Mouse (Mus musculus): Measurements from ENCODE around the gene Btbd17. TPM values are rescaled to one million over a fixed set of nuclear protein-coding genes. Genes with fewer than 3 reads are reported as not detected.

Gene Btbd17
- polyA plus RNA-seq, 1 experiment from 2014 or later: not detected

- ATAC-seq (replicated peaks; ENCODE audit: extremely low read depth, insufficient read depth, low FRiP score): peak; percentile 60; the same call in 1 of the 2 replicates
- Histone ChIP-seq H3K4me2 (ENCODE audit: low read depth, low read length) (peak overlapping the region; percentile 66), H3K4me3 (ENCODE audit: low read length) (peak overlapping the region; percentile 47), H3K9ac (ENCODE audit: low read length) (peak overlapping the region; percentile 38; the same call in 1 of the 2 replicates), H3K4me1 (ENCODE audit: control insufficient read depth, insufficient read depth, low read length) (peaks cover 7% of the 10 kb centered on the region), H3K36me3 (ENCODE audit: control insufficient read depth, insufficient read depth) (no peaks in the 10 kb centered on the region), H3K9me3 (replicated peaks; ENCODE audit: control insufficient read depth, low read length) (no peaks in the 10 kb centered on the region), H3K27ac (ENCODE audit: low read length) (no peak overlapping the region), H3K27me3 (ENCODE audit: control insufficient read depth, insufficient read depth, low read length) (peaks cover 40% of the 10 kb centered on the region)
- WGBS: 3% methylated on average over 7 of the region's 7 CpGs
Measured at GRCm38 (mm10) chr11:114795231-114795746, 456 bp downstream of the Btbd17 start.

DNA sequence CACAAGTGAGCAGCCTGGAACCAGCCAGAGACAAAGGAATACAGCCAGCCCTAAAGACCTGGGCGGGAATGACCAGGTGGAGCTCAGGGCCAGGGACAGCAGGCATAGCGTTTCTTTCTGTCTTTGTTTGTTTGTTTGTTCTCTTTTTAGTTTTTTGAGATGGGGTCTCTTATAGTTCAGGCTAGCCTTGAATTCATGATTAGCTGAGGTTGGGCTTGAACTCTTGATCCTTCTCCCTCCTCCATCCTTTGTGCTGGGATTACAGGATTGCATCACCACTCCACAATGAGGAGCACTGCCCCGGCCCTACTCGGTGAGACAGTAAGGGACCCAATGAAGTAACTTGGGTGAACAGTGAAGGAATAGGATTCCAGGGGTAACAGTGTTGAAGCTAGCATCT lies 1.1 kb downstream of the Btbd17 start:
- H3K4me1 ChIP-seq (ENCODE audit: control insufficient read depth, insufficient read depth, low read length): peaks cover 7% of the 10 kb centered on the region
- no peak overlapping the region for H3K27ac ChIP-seq (ENCODE audit: low read length)
- H3K36me3 ChIP-seq (ENCODE audit: control insufficient read depth, insufficient read depth): no peaks in the 10 kb centered on the region
- 54% methylated on average over 4 of the region's 4 CpGs for WGBS
- no peak overlapping the region for H3K9ac ChIP-seq (ENCODE audit: low read length)
- no peak overlapping the region for H3K4me3 ChIP-seq (ENCODE audit: low read length)
- no peak for ATAC-seq (replicated peaks; ENCODE audit: extremely low read depth, insufficient read depth, low FRiP score)
- no peaks in the 10 kb centered on the region for H3K9me3 ChIP-seq (replicated peaks; ENCODE audit: control insufficient read depth, low read length)
- peaks cover 46% of the 10 kb centered on the region for H3K27me3 ChIP-seq (ENCODE audit: control insufficient read depth, insufficient read depth, low read length)
- H3K4me2 ChIP-seq (ENCODE audit: low read depth, low read length): no peak overlapping the region

DNA sequence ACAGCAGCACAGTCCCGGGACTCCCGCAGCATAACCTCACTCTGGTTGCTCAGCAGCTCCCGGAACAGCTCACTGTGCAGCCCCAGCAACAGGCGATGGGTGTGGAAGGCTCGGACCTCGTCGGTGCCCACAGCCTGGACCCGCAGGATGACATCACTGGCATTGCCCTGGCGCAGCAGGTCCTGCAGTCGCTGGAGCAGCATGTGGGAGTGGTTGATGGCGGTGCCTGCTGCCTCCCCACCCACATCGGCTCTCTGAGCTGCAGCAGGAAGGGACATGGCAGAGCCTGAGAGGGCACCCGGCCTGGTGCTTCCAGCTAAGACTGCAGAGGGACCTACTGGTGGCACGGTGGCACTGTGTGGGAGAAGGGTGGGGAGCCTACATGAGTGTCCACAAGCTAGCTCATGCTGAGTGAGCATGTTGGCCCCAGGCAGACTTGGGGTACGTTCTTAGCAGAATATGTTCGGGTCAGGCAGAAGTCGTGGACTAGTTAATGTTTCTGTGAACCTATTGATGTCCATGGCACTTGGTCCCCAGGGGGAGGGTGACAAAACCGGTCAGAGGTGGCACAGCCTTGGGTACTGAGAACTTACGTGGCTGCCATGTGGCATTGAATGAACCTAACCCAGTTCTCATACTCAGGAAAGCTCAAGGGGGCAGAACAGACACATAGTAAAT lies 1.7 kb downstream of the Btbd17 start:
- Histone ChIP-seq H3K4me1 (ENCODE audit: control insufficient read depth, insufficient read depth, low read length) (peaks cover 7% of the 10 kb centered on the region), H3K4me3 (ENCODE audit: low read length) (no peak overlapping the region), H3K27me3 (ENCODE audit: control insufficient read depth, insufficient read depth, low read length) (peaks cover 52% of the 10 kb centered on the region), H3K27ac (ENCODE audit: low read length) (no peak overlapping the region), H3K4me2 (ENCODE audit: low read depth, low read length) (no peak overlapping the region), H3K9me3 (replicated peaks; ENCODE audit: control insufficient read depth, low read length) (no peaks in the 10 kb centered on the region), H3K9ac (ENCODE audit: low read length) (no peak overlapping the region), H3K36me3 (ENCODE audit: control insufficient read depth, insufficient read depth) (no peaks in the 10 kb centered on the region)
- ATAC-seq (replicated peaks; ENCODE audit: extremely low read depth, insufficient read depth, low FRiP score): no peak
- WGBS: 53% methylated on average over 19 of the region's 19 CpGs

DNA sequence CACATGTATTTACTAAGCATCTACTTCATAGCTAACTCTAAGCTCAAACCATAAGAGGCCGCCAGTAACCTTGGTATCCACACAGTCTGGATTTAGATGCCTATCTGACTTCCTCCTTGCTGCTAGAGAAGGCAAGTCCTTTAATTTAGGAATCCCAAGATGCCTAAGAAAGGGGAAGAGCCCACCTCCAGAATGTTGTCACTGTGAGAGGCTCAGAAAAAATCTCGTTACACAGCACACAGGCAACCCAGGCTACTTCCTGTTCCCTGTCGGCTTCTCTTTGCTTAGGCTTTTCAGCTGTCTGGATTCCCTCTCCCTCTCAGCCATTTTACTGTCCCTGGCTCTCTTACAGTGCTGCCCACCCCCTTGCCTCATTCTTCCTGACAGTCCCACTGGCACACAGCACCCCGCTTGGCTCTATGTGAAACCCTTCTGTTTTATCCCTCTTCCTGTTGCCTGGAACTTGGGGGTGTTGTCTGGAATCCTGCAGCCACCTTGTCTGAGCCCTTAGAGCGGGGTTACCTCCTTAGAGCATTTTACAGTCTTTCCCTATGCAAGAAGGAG lies 2.7 kb downstream of the Btbd17 start:
- ATAC-seq (replicated peaks; ENCODE audit: extremely low read depth, insufficient read depth, low FRiP score): no peak
- H3K9me3 ChIP-seq (replicated peaks; ENCODE audit: control insufficient read depth, low read length): no peaks in the 10 kb centered on the region
- no peak overlapping the region for H3K9ac ChIP-seq (ENCODE audit: low read length)
- H3K27ac ChIP-seq (ENCODE audit: low read length): no peak overlapping the region
- no peak overlapping the region for H3K4me2 ChIP-seq (ENCODE audit: low read depth, low read length)
- WGBS: 44% methylated on average over 5 of the region's 5 CpGs
- no peak overlapping the region for H3K4me3 ChIP-seq (ENCODE audit: low read length)
- no peaks in the 10 kb centered on the region for H3K36me3 ChIP-seq (ENCODE audit: control insufficient read depth, insufficient read depth)
- H3K27me3 ChIP-seq (ENCODE audit: control insufficient read depth, insufficient read depth, low read length): peaks cover 60% of the 10 kb centered on the region
- H3K4me1 ChIP-seq (ENCODE audit: control insufficient read depth, insufficient read depth, low read length): peaks cover 7% of the 10 kb centered on the region

GRCm38 (mm10) chr11:114791891-114792411 lies 3.8 kb downstream of the Btbd17 start:
- Histone ChIP-seq H3K9me3 (replicated peaks; ENCODE audit: control insufficient read depth, low read length) (no peaks in the 10 kb centered on the region), H3K4me3 (ENCODE audit: low read length) (peak overlapping the region; percentile 41), H3K27me3 (ENCODE audit: control insufficient read depth, insufficient read depth, low read length) (peaks cover 70% of the 10 kb centered on the region), H3K27ac (ENCODE audit: low read length) (no peak overlapping the region), H3K4me2 (ENCODE audit: low read depth, low read length) (peak overlapping the region; percentile 67), H3K4me1 (ENCODE audit: control insufficient read depth, insufficient read depth, low read length) (peaks cover 7% of the 10 kb centered on the region), H3K36me3 (ENCODE audit: control insufficient read depth, insufficient read depth) (no peaks in the 10 kb centered on the region), H3K9ac (ENCODE audit: low read length) (no peak overlapping the region; the same call in 1 of the 2 replicates)
- 1% methylated on average over 58 of the region's 59 CpGs for WGBS
- ATAC-seq (replicated peaks; ENCODE audit: extremely low read depth, insufficient read depth, low FRiP score): no peak

- H3K4me2 ChIP-seq (ENCODE audit: low read depth, low read length): peak overlapping the region; percentile 67
- no peaks in the 10 kb centered on the region for H3K36me3 ChIP-seq (ENCODE audit: control insufficient read depth, insufficient read depth)
- H3K4me1 ChIP-seq (ENCODE audit: control insufficient read depth, insufficient read depth, low read length): peaks cover 9% of the 10 kb centered on the region
- H3K27ac ChIP-seq (ENCODE audit: low read length): no peak overlapping the region
- peaks cover 75% of the 10 kb centered on the region for H3K27me3 ChIP-seq (ENCODE audit: control insufficient read depth, insufficient read depth, low read length)
- no peaks in the 10 kb centered on the region for H3K9me3 ChIP-seq (replicated peaks; ENCODE audit: control insufficient read depth, low read length)
- no peak for ATAC-seq (replicated peaks; ENCODE audit: extremely low read depth, insufficient read depth, low FRiP score)
- H3K9ac ChIP-seq (ENCODE audit: low read length): no peak overlapping the region
- H3K4me3 ChIP-seq (ENCODE audit: low read length): peak overlapping the region; percentile 41
- WGBS: 3% methylated on average over 50 of the region's 50 CpGs
Measured at GRCm38 (mm10) chr11:114791351-114791889, 4.3 kb downstream of the Btbd17 start.

DNA sequence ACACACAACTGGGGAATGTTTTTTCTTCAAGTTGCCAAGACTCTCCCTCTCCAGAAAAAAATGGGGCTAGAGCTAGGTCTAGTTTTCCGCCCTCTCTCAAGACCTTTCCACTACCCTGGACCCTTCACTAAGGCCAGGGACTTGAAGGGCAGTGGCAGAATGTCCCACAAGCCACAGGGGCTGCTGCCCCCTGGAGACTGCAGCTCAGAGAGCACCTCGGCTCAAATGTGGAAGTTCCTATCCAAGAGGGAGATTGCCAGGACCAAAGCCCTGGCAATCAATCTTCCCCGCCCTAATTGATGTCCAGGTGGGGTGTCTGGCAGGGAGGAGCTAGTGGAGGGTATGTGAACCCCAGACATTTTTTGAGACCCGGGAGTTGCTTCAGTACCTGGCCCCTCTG lies 4.9 kb downstream of the Btbd17 start:
- Histone ChIP-seq H3K9me3 (replicated peaks; ENCODE audit: control insufficient read depth, low read length) (no peaks in the 10 kb centered on the region), H3K36me3 (ENCODE audit: control insufficient read depth, insufficient read depth) (no peaks in the 10 kb centered on the region), H3K4me1 (ENCODE audit: control insufficient read depth, insufficient read depth, low read length) (peaks cover 12% of the 10 kb centered on the region), H3K4me3 (ENCODE audit: low read length) (no peak overlapping the region), H3K9ac (ENCODE audit: low read length) (no peak overlapping the region), H3K27ac (ENCODE audit: low read length) (no peak overlapping the region), H3K4me2 (ENCODE audit: low read depth, low read length) (no peak overlapping the region), H3K27me3 (ENCODE audit: control insufficient read depth, insufficient read depth, low read length) (peaks cover 81% of the 10 kb centered on the region)
- WGBS: 31% methylated on average over 4 of the region's 4 CpGs
- ATAC-seq (replicated peaks; ENCODE audit: extremely low read depth, insufficient read depth, low FRiP score): no peak

DNA sequence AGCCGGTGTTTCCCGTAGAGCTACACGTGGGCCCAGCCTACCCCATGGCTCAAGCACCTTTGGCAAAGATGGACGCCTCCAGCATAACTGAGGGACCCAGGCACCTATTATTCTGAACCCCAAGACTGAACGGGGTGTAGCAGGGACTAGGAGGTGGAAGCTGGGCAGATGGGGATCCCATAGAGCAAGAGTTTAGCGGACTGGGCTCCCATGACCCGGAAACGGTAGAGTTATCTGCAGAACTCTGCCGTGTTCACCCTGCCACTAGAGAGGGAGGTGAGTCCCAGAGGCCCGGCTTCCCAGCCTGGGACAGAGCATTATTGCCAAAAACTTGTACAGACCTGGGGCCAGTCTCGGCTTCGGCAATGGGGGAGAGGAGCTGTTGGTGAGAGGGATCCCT lies 5.6 kb downstream of the Btbd17 start:
- Histone ChIP-seq H3K9ac (ENCODE audit: low read length) (no peak overlapping the region), H3K27ac (ENCODE audit: low read length) (no peak overlapping the region), H3K4me2 (ENCODE audit: low read depth, low read length) (no peak overlapping the region), H3K9me3 (replicated peaks; ENCODE audit: control insufficient read depth, low read length) (no peaks in the 10 kb centered on the region), H3K4me3 (ENCODE audit: low read length) (no peak overlapping the region), H3K36me3 (ENCODE audit: control insufficient read depth, insufficient read depth) (no peaks in the 10 kb centered on the region), H3K4me1 (ENCODE audit: control insufficient read depth, insufficient read depth, low read length) (peaks cover 9% of the 10 kb centered on the region; the same call in 1 of the 2 replicates), H3K27me3 (ENCODE audit: control insufficient read depth, insufficient read depth, low read length) (peaks cover 88% of the 10 kb centered on the region)
- ATAC-seq (replicated peaks; ENCODE audit: extremely low read depth, insufficient read depth, low FRiP score): no peak
- 64% methylated on average over 12 of the region's 12 CpGs for WGBS

DNA sequence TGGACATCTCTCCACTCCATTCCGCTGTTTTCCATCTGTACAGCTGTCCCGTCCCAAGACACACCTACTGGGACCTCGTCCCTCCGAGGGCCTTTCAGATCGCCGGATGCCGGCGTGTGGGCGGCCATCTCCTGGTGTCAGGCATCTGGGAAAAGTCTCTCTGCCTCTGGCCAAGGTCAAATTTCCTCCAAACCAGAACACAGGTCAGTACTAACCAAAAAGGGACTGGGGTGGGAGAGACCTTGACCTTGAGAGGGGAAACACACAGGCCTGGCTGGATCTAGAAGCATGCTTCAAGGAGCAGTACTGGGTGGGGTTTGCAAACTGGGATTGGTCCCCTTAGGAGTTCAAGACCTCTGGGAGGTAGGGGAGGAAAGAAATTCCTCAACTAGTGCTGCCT lies 6.0 kb downstream of the Btbd17 start:
- Histone ChIP-seq H3K4me1 (ENCODE audit: control insufficient read depth, insufficient read depth, low read length) (peaks cover 9% of the 10 kb centered on the region; the same call in 1 of the 2 replicates), H3K4me3 (ENCODE audit: low read length) (no peak overlapping the region), H3K27me3 (ENCODE audit: control insufficient read depth, insufficient read depth, low read length) (peaks cover 92% of the 10 kb centered on the region), H3K27ac (ENCODE audit: low read length) (no peak overlapping the region), H3K9me3 (replicated peaks; ENCODE audit: control insufficient read depth, low read length) (no peaks in the 10 kb centered on the region), H3K9ac (ENCODE audit: low read length) (no peak overlapping the region), H3K36me3 (ENCODE audit: control insufficient read depth, insufficient read depth) (no peaks in the 10 kb centered on the region), H3K4me2 (ENCODE audit: low read depth, low read length) (no peak overlapping the region)
- ATAC-seq (replicated peaks; ENCODE audit: extremely low read depth, insufficient read depth, low FRiP score): no peak
- 50% methylated on average over 9 of the region's 9 CpGs for WGBS

Data from heart, embryonic 16.5 days (tissue).